Mouse (Mus musculus): ENCODE data around the gene Tmcc2. TPM values are rescaled to one million over a fixed set of nuclear protein-coding genes. Genes with fewer than 3 reads are reported as not detected.

Tmcc2 gene
- polyA plus RNA-seq (2015; fragmentation: Nextera tagmentation; extraction: Ambion mirVana) = 33.3 and 38.1 TPM in 2 replicates

DNA sequence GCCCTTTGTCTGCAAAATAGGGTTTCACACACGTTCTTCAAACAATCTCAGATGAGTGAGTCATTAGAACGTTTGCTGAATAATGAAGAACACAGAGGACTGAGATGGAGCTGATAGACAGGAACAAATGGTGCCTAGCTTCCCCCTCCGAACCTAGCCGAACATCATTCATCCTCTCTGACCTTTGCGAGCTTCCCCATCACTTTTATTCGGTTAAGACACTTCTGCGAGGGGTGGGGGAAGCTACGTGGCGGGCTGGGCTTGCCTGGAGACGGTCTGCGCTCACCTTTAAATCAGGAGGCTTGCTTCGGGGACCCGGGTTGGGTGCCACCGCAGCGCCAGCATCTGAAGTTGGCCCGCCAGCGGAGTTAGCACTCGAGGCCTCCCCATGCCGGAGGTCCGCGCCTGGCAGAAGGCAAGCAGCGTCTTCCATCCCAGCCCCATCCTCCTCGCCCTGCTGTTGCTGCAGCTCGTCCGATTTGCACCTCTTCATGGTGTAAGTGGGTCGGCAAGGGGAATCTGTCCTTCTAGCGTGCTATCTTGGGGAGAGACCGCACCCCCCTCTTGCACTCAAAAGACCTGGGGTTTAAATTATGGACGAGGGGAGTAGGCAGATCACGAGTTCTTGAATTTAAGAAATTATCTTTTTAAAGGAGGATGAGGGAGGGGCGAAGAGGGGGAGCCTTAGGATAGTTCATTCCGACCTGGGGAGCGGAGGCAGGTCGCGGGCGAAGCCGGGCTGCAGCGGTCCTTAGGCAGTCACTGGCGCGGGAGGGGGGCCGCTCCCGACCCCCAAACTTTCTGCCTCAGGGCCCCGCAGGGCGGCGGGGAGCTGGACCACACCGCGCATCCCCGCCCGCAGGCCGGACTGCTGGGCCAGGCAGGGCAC lies at the start of gene Tmcc2:
Gene Tmcc2, minus strand, starts transcription at position 591 of the 889 bp plus-strand sequence.
- WGBS = under 1% methylated on average over 49 of the region's 50 CpGs
- peak; percentile 49 for ATAC-seq
- Histone ChIP-seq H3K9me3 (replicated peaks; ENCODE audit: control insufficient read depth, low read length, poor library complexity, severe bottlenecking) (no peaks in the 10 kb centered on the region), H3K36me3 (ENCODE audit: control insufficient read depth, insufficient read depth, low read length) (no peaks in the 10 kb centered on the region), H3K27me3 (ENCODE audit: control insufficient read depth, insufficient read depth, low read depth, low read length) (no peaks in the 10 kb centered on the region), H3K27ac (ENCODE audit: low read length) (peak within 1 kb of the TSS; percentile 89), H3K9ac (ENCODE audit: low read depth, low read length) (peak within 1 kb of the TSS; percentile 87), H3K4me2 (ENCODE audit: low read length) (peak within 1 kb of the TSS; percentile 85), H3K4me3 (ENCODE audit: low read depth, low read length) (peak within 1 kb of the TSS; percentile 69), H3K4me1 (ENCODE audit: control insufficient read depth, insufficient read depth, low read length) (peaks cover 49% of the 10 kb centered on the region)

GRCm38 (mm10) chr1:132437389-132437788 lies 46.3 kb upstream of the Tmcc2 start:
- peaks cover 12% of the 10 kb centered on the region; the same call in 1 of the 2 replicates for H3K36me3 ChIP-seq (ENCODE audit: control insufficient read depth, insufficient read depth, low read length)
- ATAC-seq = no peak
- peaks cover 6% of the 10 kb centered on the region; the same call in 1 of the 2 replicates for H3K4me1 ChIP-seq (ENCODE audit: control insufficient read depth, insufficient read depth, low read length)
- no peak overlapping the region for H3K4me2 ChIP-seq (ENCODE audit: low read length)
- no peaks in the 10 kb centered on the region for H3K27me3 ChIP-seq (ENCODE audit: control insufficient read depth, insufficient read depth, low read depth, low read length)
- H3K9me3 ChIP-seq (replicated peaks; ENCODE audit: control insufficient read depth, low read length, poor library complexity, severe bottlenecking) = no peaks in the 10 kb centered on the region
- H3K27ac ChIP-seq (ENCODE audit: low read length) = no peak overlapping the region
- no peak overlapping the region for H3K9ac ChIP-seq (ENCODE audit: low read depth, low read length)
- no peak overlapping the region for H3K4me3 ChIP-seq (ENCODE audit: low read depth, low read length)
- 80% methylated on average over 5 of the region's 5 CpGs for WGBS

- Histone ChIP-seq H3K9ac (ENCODE audit: low read depth, low read length) (no peak overlapping the region), H3K36me3 (ENCODE audit: control insufficient read depth, insufficient read depth, low read length) (peaks cover 12% of the 10 kb centered on the region; the same call in 1 of the 2 replicates), H3K4me2 (ENCODE audit: low read length) (no peak overlapping the region), H3K4me3 (ENCODE audit: low read depth, low read length) (no peak overlapping the region), H3K27ac (ENCODE audit: low read length) (no peak overlapping the region), H3K4me1 (ENCODE audit: control insufficient read depth, insufficient read depth, low read length) (peaks cover 6% of the 10 kb centered on the region; the same call in 1 of the 2 replicates), H3K9me3 (replicated peaks; ENCODE audit: control insufficient read depth, low read length, poor library complexity, severe bottlenecking) (no peaks in the 10 kb centered on the region), H3K27me3 (ENCODE audit: control insufficient read depth, insufficient read depth, low read depth, low read length) (no peaks in the 10 kb centered on the region)
- no peak for ATAC-seq
- 59% methylated on average over 1 of the region's 1 CpGs for WGBS
These were observed 45.9 kb upstream of the Tmcc2 start for GRCm38 (mm10) chr1:132436960-132437359.

GRCm38 (mm10) chr1:132436320-132436958 lies 45.4 kb upstream of the Tmcc2 start:
- Histone ChIP-seq H3K4me2 (ENCODE audit: low read length) (no peak overlapping the region), H3K9ac (ENCODE audit: low read depth, low read length) (no peak overlapping the region), H3K27me3 (ENCODE audit: control insufficient read depth, insufficient read depth, low read depth, low read length) (no peaks in the 10 kb centered on the region), H3K4me1 (ENCODE audit: control insufficient read depth, insufficient read depth, low read length) (peaks cover 6% of the 10 kb centered on the region; the same call in 1 of the 2 replicates), H3K36me3 (ENCODE audit: control insufficient read depth, insufficient read depth, low read length) (peaks cover 11% of the 10 kb centered on the region; the same call in 1 of the 2 replicates), H3K27ac (ENCODE audit: low read length) (no peak overlapping the region), H3K4me3 (ENCODE audit: low read depth, low read length) (no peak overlapping the region), H3K9me3 (replicated peaks; ENCODE audit: control insufficient read depth, low read length, poor library complexity, severe bottlenecking) (no peaks in the 10 kb centered on the region)
- ATAC-seq = no peak
- WGBS = 72% methylated on average over 4 of the region's 4 CpGs

GRCm38 (mm10) chr1:132434032-132434431 lies 43.0 kb upstream of the Tmcc2 start:
- Histone ChIP-seq H3K27ac (ENCODE audit: low read length) (no peak overlapping the region), H3K9me3 (replicated peaks; ENCODE audit: control insufficient read depth, low read length, poor library complexity, severe bottlenecking) (no peaks in the 10 kb centered on the region), H3K27me3 (ENCODE audit: control insufficient read depth, insufficient read depth, low read depth, low read length) (no peaks in the 10 kb centered on the region), H3K4me1 (ENCODE audit: control insufficient read depth, insufficient read depth, low read length) (peaks cover 11% of the 10 kb centered on the region; the same call in 1 of the 2 replicates), H3K4me2 (ENCODE audit: low read length) (no peak overlapping the region), H3K4me3 (ENCODE audit: low read depth, low read length) (no peak overlapping the region), H3K36me3 (ENCODE audit: control insufficient read depth, insufficient read depth, low read length) (0 out of 2 replicates have a peak, but pooled peaks cover 3% of the 10 kb centered on the region), H3K9ac (ENCODE audit: low read depth, low read length) (no peak overlapping the region)
- WGBS = 93% methylated on average over 12 of the region's 12 CpGs
- no peak for ATAC-seq

DNA sequence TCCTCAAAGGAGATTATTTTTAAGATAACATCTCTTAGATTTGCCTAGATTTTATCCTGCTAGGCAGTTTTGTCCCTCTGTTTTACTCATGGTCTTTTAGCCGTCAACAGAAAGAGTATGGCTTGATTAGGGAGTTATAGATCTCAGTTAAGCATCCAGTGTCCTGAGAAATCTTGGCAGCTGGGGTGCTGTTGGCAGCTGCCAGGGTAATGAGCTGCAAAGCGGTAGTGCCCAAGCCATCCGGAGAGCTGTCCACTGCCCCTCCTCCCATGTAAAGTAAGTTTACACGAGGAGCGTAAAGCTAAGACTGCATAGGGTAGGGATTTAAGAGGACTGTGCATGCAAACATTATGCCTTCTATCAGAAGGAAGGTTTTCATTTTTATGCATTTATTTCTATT lies 42.3 kb upstream of the Tmcc2 start:
- 0 out of 2 replicates have a peak, but pooled peaks cover 3% of the 10 kb centered on the region for H3K36me3 ChIP-seq (ENCODE audit: control insufficient read depth, insufficient read depth, low read length)
- H3K27ac ChIP-seq (ENCODE audit: low read length) = no peak overlapping the region
- no peaks in the 10 kb centered on the region for H3K27me3 ChIP-seq (ENCODE audit: control insufficient read depth, insufficient read depth, low read depth, low read length)
- H3K4me1 ChIP-seq (ENCODE audit: control insufficient read depth, insufficient read depth, low read length) = peaks cover 11% of the 10 kb centered on the region; the same call in 1 of the 2 replicates
- no peak for ATAC-seq
- WGBS = 49% methylated on average over 5 of the region's 5 CpGs
- no peak overlapping the region for H3K4me2 ChIP-seq (ENCODE audit: low read length)
- H3K9me3 ChIP-seq (replicated peaks; ENCODE audit: control insufficient read depth, low read length, poor library complexity, severe bottlenecking) = no peaks in the 10 kb centered on the region
- H3K4me3 ChIP-seq (ENCODE audit: low read depth, low read length) = no peak overlapping the region
- no peak overlapping the region for H3K9ac ChIP-seq (ENCODE audit: low read depth, low read length)

DNA sequence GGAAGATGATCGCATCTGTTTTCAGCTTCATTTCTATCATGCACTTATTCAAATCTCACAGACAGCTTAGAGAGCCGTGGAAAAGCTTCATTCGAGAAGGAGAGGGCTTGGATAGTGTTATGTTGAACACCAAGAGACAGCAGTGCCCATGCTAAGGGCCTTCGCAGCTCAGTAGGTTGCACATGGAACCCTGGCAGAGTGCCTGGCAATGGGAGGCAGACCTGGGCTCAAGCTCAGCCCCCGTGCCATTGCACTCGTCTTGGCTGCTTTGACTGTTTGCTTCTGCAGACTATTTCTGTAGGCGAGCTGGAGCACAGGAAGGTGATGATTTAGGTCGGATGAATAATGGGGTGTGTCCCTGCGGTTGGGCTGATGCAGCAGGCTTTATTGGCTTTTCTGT lies 40.6 kb upstream of the Tmcc2 start:
- no peak for ATAC-seq
- H3K9me3 ChIP-seq (replicated peaks; ENCODE audit: control insufficient read depth, low read length, poor library complexity, severe bottlenecking) = no peaks in the 10 kb centered on the region
- no peak overlapping the region for H3K4me3 ChIP-seq (ENCODE audit: low read depth, low read length)
- H3K36me3 ChIP-seq (ENCODE audit: control insufficient read depth, insufficient read depth, low read length) = 0 out of 2 replicates have a peak, but pooled peaks cover 3% of the 10 kb centered on the region
- WGBS = 75% methylated on average over 9 of the region's 9 CpGs
- no peak overlapping the region for H3K4me2 ChIP-seq (ENCODE audit: low read length)
- H3K27ac ChIP-seq (ENCODE audit: low read length) = no peak overlapping the region
- no peak overlapping the region for H3K9ac ChIP-seq (ENCODE audit: low read depth, low read length)
- H3K4me1 ChIP-seq (ENCODE audit: control insufficient read depth, insufficient read depth, low read length) = peaks cover 8% of the 10 kb centered on the region; the same call in 1 of the 2 replicates
- H3K27me3 ChIP-seq (ENCODE audit: control insufficient read depth, insufficient read depth, low read depth, low read length) = no peaks in the 10 kb centered on the region

DNA sequence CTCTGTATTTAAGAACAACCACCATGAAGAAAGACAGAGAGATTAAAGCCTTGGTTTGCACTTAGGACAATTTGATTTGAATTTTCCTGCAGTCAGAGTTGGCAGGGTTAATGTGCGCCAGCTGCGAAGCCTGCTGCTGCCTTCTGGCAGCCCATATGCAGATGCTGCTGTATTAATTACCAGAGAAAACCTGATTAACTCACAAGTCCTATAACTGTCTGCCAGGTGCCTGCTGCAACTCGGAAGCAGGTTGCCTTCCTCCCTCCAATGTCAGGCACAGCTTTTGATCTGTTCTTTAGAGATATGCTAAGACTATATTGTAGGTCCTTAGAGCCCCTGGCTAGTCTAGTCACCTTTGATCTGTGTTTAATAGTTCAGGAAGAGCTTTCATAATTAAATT lies 39.7 kb upstream of the Tmcc2 start:
- Histone ChIP-seq H3K27ac (ENCODE audit: low read length) (no peak overlapping the region; the same call in 1 of the 2 replicates), H3K36me3 (ENCODE audit: control insufficient read depth, insufficient read depth, low read length) (0 out of 2 replicates have a peak, but pooled peaks cover 3% of the 10 kb centered on the region), H3K4me2 (ENCODE audit: low read length) (no peak overlapping the region), H3K4me1 (ENCODE audit: control insufficient read depth, insufficient read depth, low read length) (peaks cover 8% of the 10 kb centered on the region; the same call in 1 of the 2 replicates), H3K9ac (ENCODE audit: low read depth, low read length) (no peak overlapping the region), H3K4me3 (ENCODE audit: low read depth, low read length) (no peak overlapping the region), H3K9me3 (replicated peaks; ENCODE audit: control insufficient read depth, low read length, poor library complexity, severe bottlenecking) (no peaks in the 10 kb centered on the region), H3K27me3 (ENCODE audit: control insufficient read depth, insufficient read depth, low read depth, low read length) (no peaks in the 10 kb centered on the region)
- ATAC-seq = peak; percentile 70
- 44% methylated on average over 3 of the region's 3 CpGs for WGBS
